Mouse (Mus musculus): ENCODE measurements around the gene Lgals3. TPM values are rescaled to one million over a fixed set of nuclear protein-coding genes. Genes with fewer than 3 reads are reported as not detected.

Gene Lgals3
- total RNA-seq, 4 experiments from 2014 or later, result 0.79 to 2.8 (median 2.6) TPM; not detected in 1

GRCm38 (mm10) chr14:47369741-47370140, 2.2 kb downstream of the Lgals3 start:
- DNase-seq (ENCODE audit: low spot score in 2 of 2), result no peak

GRCm38 (mm10) chr14:47370790-47371189, 3.2 kb downstream of the Lgals3 start:
- no peak for DNase-seq (ENCODE audit: low spot score in 2 of 2)

GRCm38 (mm10) chr14:47371689-47372088, 4.1 kb downstream of the Lgals3 start:
- no peak for DNase-seq (ENCODE audit: low spot score in 2 of 2)

- DNase-seq (ENCODE audit: low spot score in 2 of 2), result no peak
These were observed 6.5 kb downstream of the Lgals3 start for GRCm38 (mm10) chr14:47373728-47374678.

GRCm38 (mm10) chr14:47376526-47376925, 9.0 kb downstream of the Lgals3 start:
- no peak for DNase-seq (ENCODE audit: low spot score in 2 of 2)

GRCm38 (mm10) chr14:47378336-47378735, 10.8 kb downstream of the Lgals3 start:
- no peak for DNase-seq (ENCODE audit: low spot score in 2 of 2)

- DNase-seq (ENCODE audit: low spot score in 2 of 2), result no peak
These were observed 16.4 kb downstream of the Lgals3 start for GRCm38 (mm10) chr14:47383911-47384310.

- DNase-seq (ENCODE audit: low spot score in 2 of 2), result no peak
These were observed 17.1 kb downstream of the Lgals3 start for GRCm38 (mm10) chr14:47384653-47385052.

- DNase-seq (ENCODE audit: low spot score in 2 of 2), result no peak
These were observed 18.6 kb downstream of the Lgals3 start for GRCm38 (mm10) chr14:47386125-47386524.

GRCm38 (mm10) chr14:47393354-47394094, 26.0 kb downstream of the Lgals3 start:
- DNase-seq (ENCODE audit: low spot score in 2 of 2), result no peak

- DNase-seq (ENCODE audit: low spot score in 2 of 2), result no peak
These were observed 27.5 kb downstream of the Lgals3 start for GRCm38 (mm10) chr14:47395007-47395406.

GRCm38 (mm10) chr14:47395462-47396026, 28.0 kb downstream of the Lgals3 start:
- no peak for DNase-seq (ENCODE audit: low spot score in 2 of 2)

GRCm38 (mm10) chr14:47396165-47396652, 28.7 kb downstream of the Lgals3 start:
- no peak for DNase-seq (ENCODE audit: low spot score in 2 of 2)

- no peak for DNase-seq (ENCODE audit: low spot score in 2 of 2)
These were observed 35.2 kb downstream of the Lgals3 start for GRCm38 (mm10) chr14:47402735-47403134.

- no peak for DNase-seq (ENCODE audit: low spot score in 2 of 2)
These were observed 38.4 kb downstream of the Lgals3 start for GRCm38 (mm10) chr14:47406000-47406399.

- no peak for DNase-seq (ENCODE audit: low spot score in 2 of 2)
These were observed 49.8 kb downstream of the Lgals3 start for GRCm38 (mm10) chr14:47417346-47417745.

- DNase-seq (ENCODE audit: low spot score in 2 of 2), result peak; percentile 86 to 90
These were observed 50.5 kb downstream of the Lgals3 start, which contains the start of gene Dlgap5 for GRCm38 (mm10) chr14:47417775-47418665. Gene Dlgap5, minus strand, starts transcription at chr14:47418407.

GRCm38 (mm10) chr14:47418666-47418991, 51.1 kb downstream of the Lgals3 start:
- DNase-seq (ENCODE audit: low spot score in 2 of 2), result no peak

GRCm38 (mm10) chr14:47419034-47419625, 51.6 kb downstream of the Lgals3 start:
- no peak for DNase-seq (ENCODE audit: low spot score in 2 of 2)

- no peak for DNase-seq (ENCODE audit: low spot score in 2 of 2)
These were observed 52.2 kb downstream of the Lgals3 start for GRCm38 (mm10) chr14:47419723-47420276.

Data from layer of hippocampus, adult 8-10 months (tissue).